Mouse (Mus musculus) lung, postnatal 0 days (tissue): ENCODE measurements around the gene Nmnat3. TPM values are rescaled to one million over a fixed set of nuclear protein-coding genes. Genes with fewer than 3 reads are reported as not detected.

Experiments
- ATAC-seq: fragments of 200-750 bp; cut with Nextera tagmentation; 2 replicates; pipeline ENCODE4 v1.8.0; 2017; ENCODE audit warnings: moderate library complexity
- DNase-seq: peaks from one replicate; pipeline ENCODE4 v3.0.0-alpha.2; 2016; ENCODE audit warnings: low spot score
- H3K27ac ChIP-seq: fragments of 300-500 bp; sonication (generic); 2 replicates; pipeline ENCODE4 v1.5.1; 2014; ENCODE audit warnings: antibody characterized with exemption, mild to moderate bottlenecking, low read length, mixed read lengths
- H3K27me3 ChIP-seq: fragments of 300-500 bp; sonication (generic); replicated peaks from 2 replicates; pipeline ENCODE4 v1.6.1; 2014; ENCODE audit warnings: low read length, mixed read lengths; ENCODE audit not compliant: insufficient read depth
- H3K36me3 ChIP-seq: fragments of 300-500 bp; sonication (generic); 2 replicates; pipeline ENCODE4 v1.6.1; 2014; ENCODE audit warnings: low read length, mixed read lengths; ENCODE audit not compliant: insufficient read depth
- H3K4me1 ChIP-seq: fragments of 300-500 bp; sonication (generic); 2 replicates; pipeline ENCODE4 v1.6.1; 2014; ENCODE audit warnings: antibody characterized with exemption, low read depth, low read length, mixed read lengths; ENCODE audit not compliant: insufficient read depth
- H3K4me2 ChIP-seq: fragments of 300-500 bp; sonication (generic); replicated peaks from 2 replicates; pipeline ENCODE4 v1.6.1; 2014; ENCODE audit warnings: low read depth, mild to moderate bottlenecking, low read length, moderate library complexity, mixed read lengths
- H3K4me3 ChIP-seq: fragments of 300-500 bp; sonication (generic); 2 replicates; pipeline ENCODE4 v1.5.1; 2014; ENCODE audit warnings: low read depth, low read length
- H3K9ac ChIP-seq: fragments of 300-500 bp; sonication (generic); replicated peaks from 2 replicates; pipeline ENCODE4 v1.6.1; 2014; ENCODE audit warnings: low read depth, mild to moderate bottlenecking
- H3K9me3 ChIP-seq: fragments of 300-500 bp; sonication (generic); 2 replicates; pipeline ENCODE4 v1.6.1; 2016; ENCODE audit warnings: low read length, mixed read lengths
- CTCF ChIP-seq: IDR thresholded peaks from 2 replicates; pipeline ENCODE4 v1.5.1; 2016; ENCODE audit warnings: antibody characterized with exemption, mild to moderate bottlenecking
- EP300 ChIP-seq: IDR thresholded peaks from 2 replicates; pipeline ENCODE4 v1.6.1; 2016; ENCODE audit warnings: antibody characterized with exemption, mild to moderate bottlenecking, control low read depth
- WGBS: fragments of 180-500 bp; shearing (Covaris S2); extraction: QIAGEN DNeasy Blood & Tissue Kit; methylation state at CpG from one replicate; pipeline ENCODE4 v1.1.7; 2014; 5-methylcytosine and 5-hydroxymethylcytosine counted together
- polyA plus RNA-seq: library from polyadenylated mRNA; unstranded; fragments of >200 nt; fragmentation: Nextera tagmentation; extraction: Ambion mirVana; gene quantifications from 2 replicates; pipeline ENCODE4 v1.2.1, GENCODE M21; 2015

The Nmnat3 gene
- polyA plus RNA-seq, 1 experiment from 2014 or later: 6.4 TPM

- Histone ChIP-seq H3K9ac (no peak overlapping the region), H3K36me3 (no peaks in the 10 kb centered on the region), H3K4me1 (no peaks in the 10 kb centered on the region), H3K9me3 (no peaks in the 10 kb centered on the region), H3K4me2 (no peak overlapping the region), H3K27ac (no peak overlapping the region), H3K4me3 (no peak overlapping the region), H3K27me3 (no peaks in the 10 kb centered on the region)
- DNase-seq (no peak), ATAC-seq (no peak)
- 20% methylated on average over 4 of the region's 4 CpGs for WGBS
- TF ChIP-seq CTCF: no peak
- TF ChIP-seq EP300: no peak
Measured at GRCm38 (mm10) chr9:98350318-98351144, 63.3 kb downstream of the Nmnat3 start.

GRCm38 (mm10) chr9:98352332-98352731 is 65.1 kb downstream of the Nmnat3 start:
- TF ChIP-seq EP300 (no peak), CTCF (no peak)
- no peak overlapping the region for H3K9ac ChIP-seq
- no peaks in the 10 kb centered on the region for H3K27me3 ChIP-seq
- ATAC-seq (no peak), DNase-seq (no peak)
- H3K9me3 ChIP-seq: no peaks in the 10 kb centered on the region
- H3K4me2 ChIP-seq: no peak overlapping the region
- H3K4me1 ChIP-seq: no peaks in the 10 kb centered on the region
- no peaks in the 10 kb centered on the region for H3K36me3 ChIP-seq
- WGBS: 44% methylated on average over 6 of the region's 6 CpGs
- no peak overlapping the region for H3K27ac ChIP-seq
- no peak overlapping the region for H3K4me3 ChIP-seq

GRCm38 (mm10) chr9:98354919-98355318 is 67.7 kb downstream of the Nmnat3 start:
- Histone ChIP-seq H3K4me2 (no peak overlapping the region), H3K27ac (no peak overlapping the region), H3K4me1 (no peaks in the 10 kb centered on the region), H3K9me3 (no peaks in the 10 kb centered on the region), H3K36me3 (no peaks in the 10 kb centered on the region), H3K27me3 (no peaks in the 10 kb centered on the region), H3K4me3 (no peak overlapping the region), H3K9ac (no peak overlapping the region)
- ATAC-seq (no peak), DNase-seq (no peak)
- 85% methylated on average over 3 of the region's 3 CpGs for WGBS
- TF ChIP-seq EP300: no peak

- TF ChIP-seq EP300: no peak
- TF ChIP-seq CTCF: no peak
- H3K4me2 ChIP-seq: no peak overlapping the region
- no peak overlapping the region for H3K27ac ChIP-seq
- H3K9ac ChIP-seq: no peak overlapping the region
- H3K4me3 ChIP-seq: no peak overlapping the region
- peak; percentile 68 for DNase-seq
- no peaks in the 10 kb centered on the region for H3K4me1 ChIP-seq
- H3K36me3 ChIP-seq: no peaks in the 10 kb centered on the region
- H3K9me3 ChIP-seq: no peaks in the 10 kb centered on the region
- WGBS: 29% methylated on average over 3 of the region's 3 CpGs
- no peaks in the 10 kb centered on the region for H3K27me3 ChIP-seq
- peak; percentile 85 for ATAC-seq
Measured at GRCm38 (mm10) chr9:98361047-98361446, 73.8 kb downstream of the Nmnat3 start.

GRCm38 (mm10) chr9:98366075-98366474 is 78.8 kb downstream of the Nmnat3 start:
- Histone ChIP-seq H3K4me2 (no peak overlapping the region), H3K36me3 (no peaks in the 10 kb centered on the region), H3K9ac (no peak overlapping the region), H3K27ac (no peak overlapping the region), H3K4me1 (no peaks in the 10 kb centered on the region), H3K9me3 (no peaks in the 10 kb centered on the region), H3K4me3 (no peak overlapping the region), H3K27me3 (no peaks in the 10 kb centered on the region)
- DNase-seq (no peak), ATAC-seq (no peak)
- TF ChIP-seq CTCF: no peak
- TF ChIP-seq EP300: no peak
- WGBS: 75% methylated on average over 8 of the region's 8 CpGs

GRCm38 (mm10) chr9:98367333-98367962 is 80.2 kb downstream of the Nmnat3 start:
- Histone ChIP-seq H3K4me3 (no peak overlapping the region), H3K4me2 (no peak overlapping the region), H3K36me3 (no peaks in the 10 kb centered on the region), H3K27me3 (no peaks in the 10 kb centered on the region), H3K9me3 (no peaks in the 10 kb centered on the region), H3K9ac (no peak overlapping the region), H3K4me1 (no peaks in the 10 kb centered on the region), H3K27ac (no peak overlapping the region)
- DNase-seq: no peak
- TF ChIP-seq CTCF (no peak), EP300 (no peak)
- no peak for ATAC-seq
- WGBS: 82% methylated on average over 13 of the region's 13 CpGs
